Mouse (Mus musculus): Measurements from ENCODE around the gene Mrpl48. TPM values are rescaled to one million over a fixed set of nuclear protein-coding genes. Genes with fewer than 3 reads are reported as not detected.

The Mrpl48 gene
- total RNA-seq, 2 experiments from 2014 or later, result 57.7 to 62.5 TPM

GRCm38 (mm10) chr7:100536804-100537518 lies 71.1 kb downstream of the Mrpl48 start, which contains the start of gene Coa4:
Gene Coa4 (plus strand): TSS chr7:100537071.
- peak; percentile 82 to 91 for DNase-seq (ENCODE audit: low spot score in 2 of 2)

GRCm38 (mm10) chr7:100535831-100536230 lies 72.3 kb downstream of the Mrpl48 start:
- DNase-seq (ENCODE audit: low spot score in 2 of 2), result no peak

GRCm38 (mm10) chr7:100534216-100534615 lies 73.9 kb downstream of the Mrpl48 start:
- DNase-seq (ENCODE audit: low spot score in 2 of 2), result no peak

GRCm38 (mm10) chr7:100533503-100533902 lies 74.6 kb downstream of the Mrpl48 start:
- no peak for DNase-seq (ENCODE audit: low spot score in 2 of 2)

- DNase-seq (ENCODE audit: low spot score in 2 of 2), result no peak
Measured at GRCm38 (mm10) chr7:100530766-100531165, 77.3 kb downstream of the Mrpl48 start.

GRCm38 (mm10) chr7:100524669-100525068 lies 83.4 kb downstream of the Mrpl48 start:
- no peak for DNase-seq (ENCODE audit: low spot score in 2 of 2)

- no peak for DNase-seq (ENCODE audit: low spot score in 2 of 2)
Measured at GRCm38 (mm10) chr7:100522222-100522621, 85.9 kb downstream of the Mrpl48 start.

- peak; percentile 76 to 85 for DNase-seq (ENCODE audit: low spot score in 2 of 2)
Measured at GRCm38 (mm10) chr7:100520663-100521285, 87.3 kb downstream of the Mrpl48 start.

GRCm38 (mm10) chr7:100520204-100520603 lies 87.9 kb downstream of the Mrpl48 start:
- DNase-seq (ENCODE audit: low spot score in 2 of 2), result no peak

- no peak for DNase-seq (ENCODE audit: low spot score in 2 of 2)
Measured at GRCm38 (mm10) chr7:100514573-100514972, 93.5 kb downstream of the Mrpl48 start, which contains the start of gene Dnajb13. Gene Dnajb13 (minus strand): TSS chr7:100514960.

GRCm38 (mm10) chr7:100511602-100512001 lies 96.5 kb downstream of the Mrpl48 start:
- DNase-seq (ENCODE audit: low spot score in 2 of 2), result no peak

- DNase-seq (ENCODE audit: low spot score in 2 of 2), result no peak
Measured at GRCm38 (mm10) chr7:100508670-100509069, 99.4 kb downstream of the Mrpl48 start.

GRCm38 (mm10) chr7:100506494-100506893 lies 101.6 kb downstream of the Mrpl48 start:
- DNase-seq (ENCODE audit: low spot score in 2 of 2), result no peak

GRCm38 (mm10) chr7:100504740-100505487 lies 103.2 kb downstream of the Mrpl48 start:
- no peak for DNase-seq (ENCODE audit: low spot score in 2 of 2)

- no peak for DNase-seq (ENCODE audit: low spot score in 2 of 2)
Measured at GRCm38 (mm10) chr7:100503076-100503475, 105.0 kb downstream of the Mrpl48 start.

- no peak for DNase-seq (ENCODE audit: low spot score in 2 of 2)
Measured at GRCm38 (mm10) chr7:100502374-100502922, 105.7 kb downstream of the Mrpl48 start.

- no peak for DNase-seq (ENCODE audit: low spot score in 2 of 2)
Measured at GRCm38 (mm10) chr7:100501844-100502373, 106.2 kb downstream of the Mrpl48 start.

GRCm38 (mm10) chr7:100501027-100501843 lies 106.9 kb downstream of the Mrpl48 start:
- DNase-seq (ENCODE audit: low spot score in 2 of 2), result no peak

- no peak for DNase-seq (ENCODE audit: low spot score in 2 of 2)
Measured at GRCm38 (mm10) chr7:100500276-100500977, 107.7 kb downstream of the Mrpl48 start.

GRCm38 (mm10) chr7:100499465-100499864 lies 108.6 kb downstream of the Mrpl48 start:
- no peak for DNase-seq (ENCODE audit: low spot score in 2 of 2)

Measured in layer of hippocampus, postnatal 14 days (tissue).